Mouse (Mus musculus): ENCODE measurements around the gene Nrg3. TPM values are rescaled to one million over a fixed set of nuclear protein-coding genes. Genes with fewer than 3 reads are reported as not detected.
"Not testable (repeated sequence)": the region's sequence is repeated elsewhere in the genome, so short reads cannot be mapped to it uniquely, and the experiment has no call there.

Nrg3 gene
- total RNA-seq, 2 experiments from 2014 or later, result 7.0 to 7.5 TPM

- DNase-seq (ENCODE audit: low spot score in 2 of 2), result no peak
Observed at GRCm38 (mm10) chr14:38630114-38630513, 842.8 kb downstream of the Nrg3 start.

DNA sequence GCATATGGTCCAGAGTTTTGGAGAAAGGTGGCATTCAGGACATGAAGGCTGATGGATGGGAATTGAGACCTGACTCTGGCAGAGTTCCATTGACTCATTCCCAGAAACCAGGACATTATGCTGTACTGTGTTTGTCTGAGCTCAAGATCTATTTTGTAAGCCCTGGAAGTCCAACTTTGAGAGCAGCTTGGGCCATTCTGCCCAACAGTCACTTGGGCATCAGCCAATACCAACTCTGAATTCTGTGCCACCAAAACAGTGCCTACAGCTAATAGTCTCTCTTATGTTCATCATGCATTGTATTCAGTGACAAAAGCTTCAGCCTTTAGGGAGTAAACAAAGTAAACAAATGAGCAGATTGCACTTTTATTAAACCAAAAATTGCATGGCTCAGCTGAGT is 843.2 kb downstream of the Nrg3 start:
- DNase-seq (ENCODE audit: low spot score in 2 of 2), result no peak

DNA sequence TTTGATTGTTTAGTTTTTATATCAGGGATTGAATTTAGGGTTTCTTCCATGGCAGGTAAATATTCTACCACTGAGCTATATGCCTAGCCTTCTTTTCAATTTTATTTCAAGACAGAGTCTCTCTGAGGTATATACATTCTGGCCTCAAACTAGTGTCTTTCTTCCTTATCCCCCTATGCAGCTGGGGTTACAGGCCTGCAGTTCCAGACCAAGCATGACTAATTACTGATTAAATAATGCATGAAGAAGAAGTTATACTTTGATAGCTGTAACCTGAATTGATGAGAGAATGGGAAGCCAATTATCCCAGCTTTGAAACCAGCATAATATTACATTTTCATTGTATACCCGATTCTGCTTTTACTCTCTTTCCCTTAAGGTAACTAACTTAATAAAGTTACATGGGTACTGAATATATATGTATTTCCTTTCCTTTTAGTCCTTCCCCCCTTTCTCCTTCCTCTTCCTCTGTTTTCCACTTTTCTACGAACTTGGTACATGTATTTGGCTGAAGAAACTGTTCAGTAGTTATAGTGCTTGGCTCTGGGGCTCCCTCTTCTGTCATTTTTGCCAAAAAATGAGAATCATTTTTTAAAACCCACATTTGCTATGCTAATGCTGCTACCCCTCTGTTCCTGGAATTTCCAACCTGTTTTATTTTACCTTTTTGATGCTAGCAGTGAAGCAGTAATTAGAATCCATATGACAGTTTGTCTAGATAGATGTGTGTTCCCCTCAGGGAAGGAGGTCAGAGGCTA is 843.8 kb downstream of the Nrg3 start:
- DNase-seq (ENCODE audit: low spot score in 2 of 2), result no peak

GRCm38 (mm10) chr14:38616969-38617368 is 855.9 kb downstream of the Nrg3 start:
- no peak for DNase-seq (ENCODE audit: low spot score in 2 of 2)

DNA sequence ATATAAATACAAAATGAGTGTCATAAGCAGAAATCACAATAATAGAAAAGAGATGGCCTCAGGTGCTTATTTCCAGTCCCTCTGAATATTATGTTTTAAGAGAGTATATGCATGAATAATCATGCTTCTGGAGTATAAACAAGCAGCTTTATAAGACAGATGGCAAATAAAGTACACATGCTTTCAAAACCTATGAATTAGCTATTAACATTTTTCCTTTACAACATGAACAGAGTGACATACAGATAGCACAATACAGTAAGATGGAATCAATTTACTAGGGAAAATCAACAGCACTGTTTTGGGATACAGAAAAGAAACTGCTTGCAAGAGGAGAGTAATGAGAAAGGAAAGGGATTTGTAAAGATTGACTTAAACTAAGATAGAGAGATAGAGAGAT is 875.2 kb downstream of the Nrg3 start:
- no peak for DNase-seq (ENCODE audit: low spot score in 2 of 2)

DNA sequence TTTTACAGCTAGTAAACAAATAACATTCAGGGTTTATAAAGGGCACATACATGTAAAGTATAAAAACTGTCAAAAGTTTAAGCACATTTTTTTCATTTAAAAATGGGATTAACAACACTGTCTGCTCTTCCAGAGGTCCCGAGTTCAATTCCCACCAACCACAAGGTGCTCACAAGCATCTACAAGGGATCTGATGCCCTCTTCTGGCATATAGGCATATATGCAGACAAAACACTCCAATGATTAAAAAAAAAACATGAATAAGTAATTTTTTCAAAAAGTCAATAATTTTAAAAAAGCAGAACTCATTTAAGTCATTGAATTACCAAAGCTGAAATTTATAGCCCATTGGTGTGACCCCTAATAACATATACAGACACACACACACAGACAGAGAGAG is 878.6 kb downstream of the Nrg3 start:
- no peak for DNase-seq (ENCODE audit: low spot score in 2 of 2)

- DNase-seq (ENCODE audit: low spot score in 2 of 2), result no peak
Observed at GRCm38 (mm10) chr14:38576796-38577195, 896.1 kb downstream of the Nrg3 start.

DNA sequence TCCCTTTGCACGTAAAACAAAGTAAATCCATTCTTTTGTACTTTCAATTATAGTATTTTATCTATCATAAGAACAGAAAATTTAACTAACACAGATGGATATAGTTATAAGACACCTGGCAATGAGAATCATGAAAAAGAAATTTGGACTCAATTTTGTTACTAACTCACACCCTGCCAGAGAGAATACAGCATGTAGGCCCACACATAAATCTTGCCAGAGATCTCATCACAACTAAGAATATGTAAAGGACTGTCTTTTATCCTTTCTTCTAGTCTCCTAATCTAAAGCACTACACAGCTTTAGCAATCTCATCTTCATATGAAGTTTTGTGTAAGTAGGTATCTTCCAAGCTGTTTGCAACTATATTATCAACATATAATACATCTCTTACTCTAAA is 904.7 kb downstream of the Nrg3 start:
- no peak for DNase-seq (ENCODE audit: low spot score in 2 of 2)

DNA sequence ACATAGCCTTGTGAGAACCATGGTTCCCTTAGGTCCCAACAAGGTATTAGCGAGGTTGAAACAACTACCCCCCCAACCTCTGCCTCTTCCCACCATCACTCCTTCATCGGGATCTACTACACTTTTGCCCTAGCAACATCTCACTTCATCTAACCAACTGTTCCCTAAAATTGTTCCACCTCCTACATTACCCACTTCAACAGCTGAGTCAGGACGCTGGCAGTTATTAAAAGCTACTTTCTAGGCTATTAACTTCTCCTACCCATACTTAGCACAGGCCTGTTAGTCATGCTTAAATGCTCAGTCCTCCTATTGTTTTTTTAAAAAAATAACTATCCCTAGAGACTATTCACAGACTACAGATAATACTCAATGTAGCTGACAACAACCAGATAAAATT is 906.7 kb downstream of the Nrg3 start:
- no peak for DNase-seq (ENCODE audit: low spot score in 2 of 2)

DNA sequence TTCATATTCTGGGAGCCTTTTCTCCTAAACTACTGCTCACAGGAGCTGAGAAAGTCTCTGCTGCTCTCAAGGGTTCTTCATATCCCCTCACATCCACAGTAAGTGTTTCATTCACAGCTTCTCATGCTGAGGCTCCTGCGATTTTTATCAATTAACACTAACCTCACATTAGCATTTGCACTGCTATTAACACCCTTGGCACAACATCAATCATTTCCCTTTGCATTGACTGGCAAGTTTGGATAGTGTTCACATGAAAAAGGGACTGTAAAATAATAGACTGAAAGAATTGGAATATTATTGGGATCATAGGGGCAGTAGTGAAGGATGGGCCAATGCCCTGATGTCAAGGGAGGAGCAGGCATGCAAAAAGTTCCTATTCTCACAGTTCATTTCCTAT is 918.3 kb downstream of the Nrg3 start:
- no peak for DNase-seq (ENCODE audit: low spot score in 2 of 2)

DNA sequence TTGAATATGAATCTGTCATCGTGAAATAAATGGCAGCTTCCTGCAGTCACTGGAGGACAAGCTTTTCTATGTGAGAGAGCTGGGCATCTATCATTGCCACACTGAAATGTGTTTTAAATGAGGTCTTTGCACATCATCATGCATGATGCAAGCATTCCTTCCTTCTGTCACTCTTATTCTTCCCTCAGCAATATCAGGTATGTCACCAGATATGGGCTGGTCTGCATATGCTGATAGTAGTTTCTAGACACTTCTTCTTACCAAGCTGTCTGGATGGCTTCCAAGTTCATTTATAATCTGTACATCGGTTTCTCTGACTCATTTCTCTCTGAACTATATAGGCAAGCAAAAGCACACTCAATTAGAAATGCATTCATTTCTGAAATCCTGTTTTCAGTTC is 925.6 kb downstream of the Nrg3 start:
- no peak for DNase-seq (ENCODE audit: low spot score in 2 of 2)

DNA sequence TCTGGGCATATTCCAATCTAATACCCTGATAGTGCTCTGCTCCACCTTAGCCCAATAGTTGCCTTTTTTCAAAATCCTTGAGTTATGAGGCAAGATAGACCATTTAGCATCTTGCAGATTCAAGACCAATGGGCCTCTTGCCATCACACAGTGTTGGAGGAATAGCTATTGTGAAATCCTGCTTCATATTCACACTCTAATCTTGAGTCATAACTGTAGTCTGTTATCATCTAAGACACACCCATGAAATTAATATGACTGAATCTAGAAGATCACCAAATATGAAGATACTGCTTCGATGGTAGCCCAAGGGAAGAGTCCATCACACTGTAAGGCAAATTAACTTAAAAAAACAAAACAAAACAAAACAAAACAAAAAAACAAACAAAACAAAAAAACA is 937.7 kb downstream of the Nrg3 start:
- DNase-seq (ENCODE audit: low spot score in 2 of 2), result no peak

GRCm38 (mm10) chr14:38533495-38533894 is 939.4 kb downstream of the Nrg3 start:
- no peak for DNase-seq (ENCODE audit: low spot score in 2 of 2)

DNA sequence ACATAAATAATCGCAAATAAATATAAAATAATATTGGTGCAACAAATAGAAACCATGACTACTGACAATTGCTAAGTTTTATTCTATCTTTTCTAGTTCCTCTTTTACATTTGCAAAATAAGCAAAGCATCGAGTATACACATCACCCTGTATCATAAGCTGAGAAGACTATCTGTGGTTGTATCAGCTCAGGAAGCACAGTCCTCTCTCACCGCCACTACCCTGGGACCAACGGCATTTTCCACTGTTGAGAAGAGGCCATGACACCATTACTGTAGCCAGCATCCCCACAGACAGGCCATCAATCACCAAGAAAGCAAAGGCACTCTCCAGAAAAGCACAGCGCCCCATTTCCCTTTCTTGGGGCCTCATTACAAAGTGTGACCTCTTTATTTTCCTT is 956.7 kb downstream of the Nrg3 start:
- DNase-seq (ENCODE audit: low spot score in 2 of 2), result no peak

DNA sequence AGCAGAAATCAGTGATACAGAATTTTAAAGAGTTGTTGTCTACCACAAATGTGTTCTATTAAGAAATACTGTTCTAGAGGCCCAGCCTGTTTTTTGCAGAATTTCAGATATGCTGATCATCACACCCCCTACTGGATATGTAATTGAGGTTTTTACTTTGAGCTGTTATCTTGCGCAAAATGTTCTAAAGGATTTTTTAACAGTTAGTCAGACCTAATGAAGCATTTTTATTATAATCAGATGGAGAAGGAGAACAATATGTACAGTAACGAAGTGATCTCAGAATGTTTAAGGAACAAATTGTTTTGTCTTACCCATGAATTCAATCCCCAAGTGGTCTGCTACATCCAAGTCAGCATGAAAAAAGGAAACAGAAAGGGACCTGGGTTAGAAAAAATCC is 963.9 kb downstream of the Nrg3 start:
- DNase-seq (ENCODE audit: low spot score in 2 of 2), result no peak

DNA sequence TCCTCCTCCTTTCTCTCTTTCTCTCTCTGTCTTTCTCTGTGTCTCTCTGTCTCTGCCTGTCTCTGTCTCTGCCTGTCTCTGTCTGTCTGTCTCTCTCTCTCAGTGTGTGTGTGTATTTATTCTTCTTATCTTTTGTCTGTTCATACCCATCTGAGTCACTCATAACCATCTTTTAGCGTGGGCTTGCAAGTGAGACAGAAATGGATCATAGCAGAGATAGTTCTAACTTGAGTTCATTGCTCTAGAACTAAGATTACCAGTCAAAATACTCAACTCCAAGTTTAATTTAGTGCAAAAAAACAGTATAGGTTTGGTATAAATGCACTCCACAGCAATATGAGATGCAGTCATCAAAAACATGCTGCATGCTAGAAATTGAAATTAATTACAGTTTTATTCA is 977.9 kb downstream of the Nrg3 start:
- no peak for DNase-seq (ENCODE audit: low spot score in 2 of 2)

- DNase-seq (ENCODE audit: low spot score in 2 of 2), result no peak
Observed at GRCm38 (mm10) chr14:38447086-38447485, 1025.8 kb downstream of the Nrg3 start.

- DNase-seq (ENCODE audit: low spot score in 2 of 2), result no peak
Observed at GRCm38 (mm10) chr14:38444788-38445187, 1028.1 kb downstream of the Nrg3 start.

GRCm38 (mm10) chr14:38433793-38434589 is 1038.9 kb downstream of the Nrg3 start:
- DNase-seq (ENCODE audit: low spot score in 2 of 2), result no peak

DNA sequence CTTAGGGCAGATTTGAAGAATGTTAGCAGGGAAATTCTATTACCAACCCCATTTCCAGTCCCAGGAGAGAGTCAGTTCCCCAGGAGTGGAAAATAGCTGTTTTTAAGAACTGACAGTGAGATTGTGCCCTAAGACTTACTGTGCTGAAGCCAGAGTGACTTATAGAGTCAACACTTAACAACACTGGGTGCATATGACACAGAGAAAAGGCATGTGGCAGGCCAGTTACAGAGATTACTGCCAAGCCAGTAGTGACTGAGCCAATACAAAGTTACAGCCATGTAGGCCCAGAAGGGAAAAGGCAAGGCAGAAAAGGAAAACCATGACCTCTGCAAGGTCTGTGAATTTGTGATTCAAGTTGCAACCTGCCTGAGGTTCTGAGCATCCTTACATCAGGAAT is 1098.2 kb downstream of the Nrg3 start:
- DNase-seq (ENCODE audit: low spot score in 2 of 2), result no peak

- DNase-seq (ENCODE audit: low spot score in 2 of 2), result no peak
Observed at GRCm38 (mm10) chr14:38340967-38341366, 1131.9 kb downstream of the Nrg3 start.

- DNase-seq (ENCODE audit: low spot score in 2 of 2), result not testable (repeated sequence)
Observed at GRCm38 (mm10) chr14:38322841-38323240, 1150.0 kb downstream of the Nrg3 start.

Data from adrenal gland, postnatal 4 days (tissue).